Mouse (Mus musculus) yolk sac, embryonic 10.5 days (tissue): ENCODE results near the gene Scfd1.

Experiments used
- DNase-seq: peaks from one replicate; pipeline ENCODE4 v3.0.0-alpha.2; 2017; ENCODE audit warnings: low spot score

Gene Scfd1

DNA sequence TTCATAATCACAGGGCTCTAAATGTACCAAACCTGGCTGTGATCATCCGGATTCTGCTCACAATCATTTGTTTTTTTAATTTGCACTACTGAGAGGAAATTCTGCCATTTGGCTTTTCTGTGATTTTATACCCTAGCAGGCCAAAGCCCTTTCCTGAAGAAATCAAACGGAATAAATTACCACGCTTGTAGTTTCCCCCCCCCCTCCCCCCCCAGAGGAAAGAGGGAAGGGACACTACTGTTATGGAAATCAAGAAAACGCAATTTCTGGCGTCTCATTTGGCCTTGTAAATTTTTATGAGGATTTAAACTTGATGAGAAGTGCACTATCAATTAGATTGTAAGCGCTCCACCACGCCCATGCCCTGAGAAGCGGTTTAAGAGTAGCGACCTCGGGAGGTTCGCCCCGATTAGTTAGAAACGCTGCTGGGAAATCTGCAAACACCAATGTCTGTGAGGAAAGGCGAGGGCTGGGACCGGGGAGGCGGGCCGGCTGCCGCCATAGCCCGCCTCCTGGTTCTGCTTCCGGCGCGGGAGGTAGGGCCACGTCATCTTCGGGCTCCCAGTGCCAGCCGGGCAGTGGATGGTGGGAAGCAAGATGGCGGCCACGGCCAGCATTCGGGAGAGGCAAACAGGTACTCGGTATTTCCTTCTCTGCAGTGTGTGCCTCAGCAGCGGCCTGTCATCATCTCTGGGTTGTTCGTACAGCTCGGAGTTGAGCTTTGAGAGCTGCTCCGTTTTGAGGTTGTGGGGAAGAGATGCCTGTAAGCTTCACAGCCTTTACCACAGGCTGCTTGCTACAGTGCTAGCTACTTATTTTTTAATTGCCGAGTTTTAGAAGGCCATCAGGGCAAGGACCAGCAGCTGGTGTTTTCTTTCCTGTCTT is at the start of gene Scfd1:
TSS of gene Scfd1 (plus strand) at position 508 of the 885 bp plus-strand sequence.
- peak; percentile 95 for DNase-seq

DNA sequence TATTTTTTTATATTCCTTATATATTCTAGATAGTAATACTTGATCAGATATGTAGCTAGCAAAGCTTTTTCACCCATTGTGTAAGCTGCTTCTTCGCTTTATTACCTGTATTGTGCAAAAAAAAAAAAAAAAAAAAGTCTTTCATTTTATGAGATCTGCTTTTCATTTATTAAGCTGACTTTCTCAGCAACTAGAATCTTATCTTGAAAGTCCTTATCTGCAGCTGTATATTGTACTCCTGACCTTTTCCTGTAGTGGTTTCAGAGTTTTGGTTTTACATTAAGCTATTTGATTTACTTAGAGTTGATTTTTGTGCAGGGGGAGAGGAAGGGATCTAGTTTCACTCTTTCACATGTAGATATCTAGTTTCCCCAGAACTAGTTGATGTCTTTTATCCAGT is 40.3 kb upstream of the Scfd1 start:
- DNase-seq: no peak

DNA sequence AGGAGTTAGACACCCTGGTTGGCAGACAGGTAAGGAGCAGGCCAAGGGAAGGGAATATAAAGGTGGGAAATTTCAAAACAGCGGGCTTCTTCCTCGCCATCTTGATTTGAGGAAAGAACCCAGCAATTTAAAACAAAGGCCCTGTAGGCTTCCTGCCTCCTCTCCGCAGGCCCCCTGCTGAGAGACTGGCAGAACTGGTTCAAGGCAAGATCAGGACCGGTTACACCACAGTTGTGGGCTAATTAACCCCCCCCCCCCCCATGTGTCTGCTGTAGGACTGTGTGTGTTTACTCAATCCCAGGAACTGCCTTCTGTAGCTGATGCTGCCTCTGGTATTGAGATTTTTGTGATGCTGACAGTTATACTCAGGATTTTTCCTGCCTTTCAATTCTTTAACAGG is 31.2 kb upstream of the Scfd1 start:
- DNase-seq: no peak

DNA sequence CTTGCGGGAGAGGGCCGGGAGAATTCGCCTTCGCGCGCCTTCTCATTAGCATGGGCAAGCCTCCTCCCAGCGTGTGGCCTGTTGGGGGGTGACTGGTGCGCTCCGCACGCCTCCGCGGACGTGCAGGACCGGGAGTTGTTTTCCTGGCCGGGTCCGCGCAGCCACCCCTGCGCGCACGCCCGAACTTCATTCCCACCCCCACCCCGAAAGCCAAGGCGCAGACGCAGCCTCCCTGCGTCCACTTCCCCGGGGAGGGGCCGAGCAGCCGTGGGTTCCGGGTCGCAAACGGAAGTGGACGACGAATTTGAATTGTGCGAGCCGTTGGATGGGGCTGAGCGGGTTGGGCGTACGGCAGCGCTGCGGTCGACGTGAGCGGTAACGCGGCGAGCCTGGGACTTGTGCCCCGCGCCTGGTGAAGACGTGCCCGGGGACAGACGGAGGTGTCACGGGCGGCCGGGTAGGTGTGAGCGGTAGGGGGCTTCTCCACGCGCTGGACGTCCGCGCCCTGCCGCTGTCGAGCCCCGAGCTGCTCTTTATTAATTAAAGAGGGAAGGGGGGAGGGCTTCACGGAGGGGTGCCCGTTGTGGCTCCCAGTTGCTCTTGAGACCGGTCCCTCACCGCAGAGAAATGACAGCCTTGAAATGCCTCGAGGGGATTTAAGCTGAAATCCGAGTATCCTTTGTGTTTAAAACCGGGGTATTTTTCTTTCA is 29.2 kb upstream of the Scfd1 start, which contains the start of gene G2e3:
TSS of gene G2e3 (plus strand) at position 74 of the 710 bp plus-strand sequence.
- peak; percentile 94 for DNase-seq

DNA sequence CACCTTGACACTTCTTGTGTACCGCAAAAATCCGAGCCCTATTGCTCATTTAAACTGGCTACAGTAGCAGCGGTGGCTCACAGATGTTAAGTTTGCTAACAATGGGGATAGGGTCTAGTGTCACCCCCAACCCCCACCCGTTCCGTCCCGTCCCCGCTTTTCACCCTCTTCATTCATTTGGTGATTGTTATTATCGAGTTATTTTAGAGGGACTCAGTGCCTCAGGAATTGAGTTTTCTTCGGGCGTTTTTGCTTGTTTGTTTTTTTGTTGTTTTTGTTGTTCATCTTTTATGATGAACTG is 28.7 kb upstream of the Scfd1 start:
- no peak for DNase-seq

DNA sequence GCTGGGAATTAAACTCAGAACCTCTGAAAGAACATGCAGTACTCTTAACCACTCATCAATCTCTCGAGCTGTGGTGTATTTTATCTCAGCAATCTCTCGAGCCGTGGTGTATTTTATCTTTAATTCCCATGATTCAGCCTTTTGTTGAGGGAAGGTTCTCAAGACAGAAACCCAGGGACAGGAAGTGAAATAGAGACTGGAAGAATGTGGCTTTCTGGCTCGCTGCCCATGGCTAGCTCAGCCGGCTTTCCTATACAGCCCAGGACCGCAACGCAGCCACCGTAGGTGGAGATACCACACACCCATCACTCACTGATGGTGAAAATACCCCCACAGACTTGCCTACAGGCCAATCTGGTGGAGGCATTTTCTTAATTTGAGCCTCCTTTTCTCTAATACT is 22.0 kb upstream of the Scfd1 start:
- DNase-seq: no peak

DNA sequence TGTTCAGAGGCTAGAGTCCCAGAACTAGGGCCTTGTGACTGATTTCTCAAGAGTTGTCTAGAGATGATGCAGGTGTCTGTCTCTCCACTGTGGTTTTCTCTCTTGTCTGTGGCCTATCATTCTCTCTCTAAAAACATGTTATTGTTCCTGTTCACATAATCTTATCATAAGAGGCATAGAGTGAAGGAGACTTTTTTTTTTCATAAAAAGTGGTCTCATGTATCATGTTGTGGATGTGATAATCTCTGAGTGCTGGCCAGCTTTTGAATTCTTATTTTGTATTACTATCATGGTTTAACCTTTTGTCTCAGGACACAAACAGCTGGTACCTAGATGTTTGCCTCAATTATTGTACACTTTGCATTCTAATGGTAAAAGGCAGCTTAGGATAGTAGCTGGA is 16.0 kb upstream of the Scfd1 start:
- DNase-seq: no peak

DNA sequence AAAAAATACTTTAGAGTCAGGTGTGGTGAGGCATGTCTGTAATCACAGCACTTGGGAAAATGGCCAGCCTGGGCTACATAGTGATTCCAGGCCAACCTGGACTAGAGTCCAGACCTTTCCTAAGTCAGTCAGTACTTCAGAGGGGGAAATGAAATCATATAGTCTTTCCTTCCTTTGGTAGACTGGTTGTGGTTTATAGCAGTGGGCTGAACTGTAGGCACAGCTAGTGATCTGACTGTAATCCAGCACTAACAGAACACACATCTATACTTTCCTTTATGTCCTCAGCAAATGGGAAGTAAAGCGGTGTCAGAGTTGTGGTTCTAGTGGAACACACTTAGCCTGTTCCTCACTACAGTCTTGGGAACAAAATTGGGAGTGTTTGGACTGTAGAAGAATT is 14.4 kb upstream of the Scfd1 start:
- DNase-seq: no peak

DNA sequence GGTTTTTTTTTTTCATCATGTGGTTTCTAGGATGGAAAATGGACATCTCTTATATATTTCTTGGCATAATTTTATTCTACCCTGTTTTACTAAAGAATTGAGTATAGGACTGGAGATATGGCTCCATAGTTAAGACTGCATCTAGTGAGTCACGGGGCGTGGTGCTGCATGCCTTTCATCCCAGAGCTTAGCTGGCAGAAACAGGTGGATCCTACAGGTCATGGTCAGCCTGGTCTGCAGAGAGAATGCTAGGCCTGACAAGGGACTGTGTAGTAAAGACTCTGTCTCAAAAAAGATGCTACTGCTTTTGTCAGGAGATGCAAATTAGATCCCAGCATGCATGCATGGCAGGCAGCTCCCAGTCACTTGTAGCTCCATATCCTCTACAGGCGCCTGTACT is 8.8 kb upstream of the Scfd1 start:
- no peak for DNase-seq

DNA sequence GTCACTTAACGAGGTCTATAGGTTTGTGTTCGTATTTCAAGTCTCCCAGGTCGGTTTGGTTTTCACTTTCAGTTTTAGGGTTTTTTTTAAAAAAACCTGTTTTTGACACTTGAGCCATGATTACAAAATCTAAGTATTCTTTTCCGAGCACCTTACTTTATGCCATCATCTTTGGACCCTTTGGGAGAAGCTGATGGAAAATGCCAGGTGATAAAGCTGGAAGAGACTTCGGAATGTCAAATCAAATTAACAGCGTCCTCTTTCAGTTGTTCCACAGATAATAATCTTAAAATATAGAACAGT is 529 bp downstream of the Scfd1 start:
- DNase-seq: no peak

DNA sequence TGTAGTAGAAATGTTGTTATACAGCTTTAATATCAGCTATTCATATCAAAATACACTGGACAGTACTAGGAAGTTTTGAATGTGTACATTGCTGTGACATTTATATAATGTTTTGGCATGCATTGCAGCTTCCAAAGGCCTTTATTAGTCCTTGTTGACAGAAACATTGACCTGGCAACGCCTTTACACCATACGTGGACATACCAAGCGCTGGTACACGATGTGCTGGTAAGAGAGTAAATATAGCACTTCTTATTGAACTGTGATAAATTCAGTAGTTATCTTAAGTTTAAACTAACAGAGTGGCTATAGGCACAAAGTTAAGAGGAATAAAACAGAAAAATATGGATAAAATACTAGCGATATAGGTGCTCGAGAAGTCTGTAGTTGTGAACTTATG is 22.6 kb downstream of the Scfd1 start:
- DNase-seq: no peak

DNA sequence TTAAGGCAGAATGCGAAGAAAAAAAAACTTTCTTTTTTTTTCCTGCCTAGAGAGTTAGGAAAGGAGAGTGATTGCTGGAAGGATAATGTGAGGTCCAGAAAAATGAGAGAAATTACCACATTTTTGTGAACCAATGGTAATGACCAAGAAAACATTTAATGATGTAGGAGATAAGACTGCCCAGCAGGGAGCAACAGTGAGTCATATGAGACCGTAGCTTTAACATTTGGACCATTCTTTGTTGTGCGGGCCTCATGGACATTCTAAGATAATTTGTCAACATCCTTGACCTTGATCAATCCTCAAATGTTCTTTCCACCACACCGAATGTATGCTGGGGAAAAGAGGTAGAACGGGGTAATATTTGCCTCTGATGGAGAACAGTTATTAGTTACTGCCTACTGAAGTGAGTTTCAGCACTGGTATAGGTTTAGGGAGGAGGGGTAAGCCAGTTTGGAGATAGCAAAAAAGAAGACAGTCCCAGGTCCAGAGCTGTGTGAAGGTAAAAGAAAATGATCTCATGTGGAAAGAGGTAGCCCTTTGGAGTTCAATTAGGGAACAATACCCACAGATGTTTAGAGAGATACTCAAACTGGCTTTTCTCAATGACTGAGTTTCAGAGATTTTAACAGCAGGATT is 24.9 kb downstream of the Scfd1 start:
- DNase-seq: no peak

DNA sequence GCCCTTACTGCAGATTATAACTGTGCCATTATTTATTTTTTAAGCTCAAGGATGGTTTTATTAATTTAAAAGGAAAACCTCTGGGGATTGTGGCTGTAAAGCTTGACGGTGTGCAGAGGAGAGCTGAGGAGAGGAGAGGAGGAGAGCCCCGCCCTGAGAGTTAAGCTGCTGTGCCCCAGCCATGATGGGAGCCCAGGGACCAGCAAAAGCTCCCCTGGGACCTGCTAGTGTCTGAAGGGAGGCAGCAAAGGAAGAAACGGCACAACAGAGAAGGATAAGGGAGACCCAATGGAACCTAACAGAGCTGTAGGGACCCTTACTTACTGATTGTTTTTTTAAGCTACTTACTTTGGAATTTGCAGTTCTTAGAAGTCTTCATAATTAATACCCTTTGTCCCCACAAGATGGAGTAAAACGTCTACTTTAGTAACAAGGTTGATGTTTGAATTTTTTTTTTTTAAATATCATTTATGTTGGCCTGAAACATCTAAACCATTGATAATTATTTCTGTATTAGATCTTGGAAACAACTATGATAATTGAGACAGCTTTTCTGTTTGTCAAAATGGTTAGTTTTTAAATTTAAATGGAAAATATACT is 26.8 kb downstream of the Scfd1 start:
- no peak for DNase-seq

DNA sequence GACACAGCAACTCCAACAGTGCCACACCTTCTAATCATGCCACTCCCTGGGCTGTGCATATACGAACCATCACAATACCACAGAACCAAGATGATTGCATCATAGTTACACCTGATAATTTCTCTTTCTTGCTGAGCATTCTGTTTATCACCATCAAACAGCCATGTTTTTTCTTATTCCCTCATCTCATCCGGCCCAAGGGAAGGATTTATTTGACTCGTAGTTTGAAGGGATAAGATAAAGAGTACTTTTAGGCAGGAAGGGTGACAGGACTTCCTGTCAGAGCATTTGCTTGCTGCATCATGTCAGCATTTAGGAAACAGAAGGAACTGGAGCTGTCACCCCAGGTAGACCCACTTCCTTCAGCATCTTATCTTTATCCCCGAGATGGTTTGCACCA is 34.1 kb downstream of the Scfd1 start:
- DNase-seq: no peak

DNA sequence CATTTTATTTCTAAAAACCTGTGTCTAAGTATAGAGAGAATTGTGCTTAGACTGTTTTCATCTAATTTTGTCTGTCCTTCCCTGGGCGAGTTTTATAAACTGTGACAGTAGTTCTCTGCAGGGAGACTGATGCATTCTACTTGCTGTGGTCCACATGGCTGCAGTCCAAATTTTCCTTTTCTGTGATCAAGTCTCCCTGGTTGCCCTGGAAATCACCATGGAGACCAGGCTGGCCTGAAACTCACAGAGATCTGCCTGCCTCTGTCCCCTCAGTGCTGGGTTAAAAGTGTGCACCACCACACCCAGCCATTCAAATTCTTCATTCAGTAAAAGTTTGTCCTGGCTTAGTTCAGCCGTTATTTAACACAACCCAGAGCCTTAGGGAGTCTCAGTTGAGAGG is 60.2 kb downstream of the Scfd1 start:
- no peak for DNase-seq

DNA sequence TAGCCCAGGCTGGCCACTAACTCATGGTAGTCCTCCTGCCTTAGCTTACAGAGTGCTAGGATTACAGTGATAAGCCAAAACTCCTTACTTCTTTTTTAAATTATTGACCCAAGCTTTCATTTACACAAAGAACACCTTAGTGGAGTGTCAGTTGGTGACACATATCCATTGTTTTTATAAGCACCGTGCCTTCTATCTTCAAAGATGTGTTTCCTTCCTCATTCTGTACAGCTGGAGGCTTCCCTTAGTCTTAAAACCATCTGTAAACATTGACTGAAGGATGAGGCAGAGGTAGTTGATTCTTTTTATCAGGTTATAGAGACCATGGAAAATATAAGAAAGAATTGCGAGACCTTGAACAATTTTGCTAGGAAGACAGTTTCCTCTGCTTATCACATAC is 61.0 kb downstream of the Scfd1 start:
- no peak for DNase-seq

DNA sequence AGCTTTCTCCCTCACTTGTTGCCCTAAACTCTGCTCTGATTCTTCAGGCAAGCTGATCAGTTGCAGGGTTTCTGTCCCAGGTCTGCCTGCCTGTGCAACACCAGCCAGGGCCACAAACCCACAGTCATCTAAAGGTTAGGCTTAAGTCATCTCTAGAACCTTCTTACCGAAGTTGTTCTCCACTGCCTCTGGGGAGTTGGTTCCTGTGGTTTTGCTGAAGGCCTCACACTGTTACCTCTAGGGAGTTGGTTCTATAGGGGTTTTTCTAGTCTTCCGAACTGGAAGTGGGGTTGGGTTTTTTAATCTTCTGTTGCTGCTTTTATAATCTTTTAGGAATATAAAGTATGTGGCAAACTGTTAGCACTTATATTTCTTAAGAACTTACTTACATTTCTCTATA is 72.0 kb downstream of the Scfd1 start:
- DNase-seq: no peak

DNA sequence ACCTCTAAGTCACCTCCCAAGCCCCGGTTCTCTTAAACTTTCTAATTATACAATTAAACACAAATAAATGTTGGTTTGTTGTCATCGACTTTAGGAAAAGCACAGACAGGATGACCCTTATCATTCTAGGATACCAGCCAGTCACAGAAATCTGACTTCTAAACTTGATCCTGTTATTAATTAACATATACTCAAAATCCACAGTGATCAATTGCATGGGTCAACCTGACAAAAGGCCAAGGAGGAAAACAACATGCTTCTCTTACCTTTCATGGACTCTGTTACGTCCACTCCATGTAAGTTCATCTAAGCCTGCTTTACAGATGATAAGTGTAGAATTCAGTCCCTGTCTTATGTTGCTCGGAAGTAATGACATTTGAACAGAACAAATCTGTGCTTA is 93.6 kb downstream of the Scfd1 start:
- no peak for DNase-seq

DNA sequence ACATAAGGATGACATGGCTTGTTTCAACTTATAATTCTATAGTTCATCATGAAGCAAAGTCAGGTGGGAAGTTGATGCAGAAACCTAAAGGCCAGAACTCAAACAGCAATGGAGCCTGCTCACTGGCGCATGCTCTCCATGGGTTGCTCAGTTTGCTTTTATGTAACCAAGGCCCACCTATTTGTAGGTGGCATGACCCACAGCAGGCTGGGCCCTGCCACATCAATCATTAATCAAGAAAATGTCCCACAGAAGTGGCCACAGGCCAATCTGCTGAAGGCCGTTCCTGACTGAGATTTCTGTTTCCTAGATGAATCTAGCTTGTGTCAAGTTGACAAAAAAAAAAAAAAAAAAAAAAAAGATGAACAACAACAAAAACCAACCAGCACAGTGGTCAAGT is 103.9 kb downstream of the Scfd1 start:
- DNase-seq: no peak

DNA sequence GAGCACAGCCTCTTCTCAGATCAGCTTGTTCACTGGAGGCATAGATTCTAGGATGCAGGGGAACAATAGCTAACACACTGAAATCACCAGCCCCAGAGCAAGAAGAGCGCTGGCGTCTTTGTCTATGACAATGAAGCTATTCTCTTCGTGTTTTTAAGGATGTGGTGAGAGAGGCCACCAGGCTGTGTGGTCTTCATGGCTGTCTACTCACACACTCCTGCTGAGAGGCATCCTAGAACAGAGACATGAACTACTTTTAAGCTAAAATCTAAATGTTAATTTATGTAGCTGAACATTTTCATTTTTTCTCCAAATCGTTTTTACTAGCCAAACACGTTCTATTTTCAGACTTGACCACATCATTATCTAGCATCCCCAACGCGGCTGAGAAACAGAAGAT is 114.7 kb downstream of the Scfd1 start:
- DNase-seq: no peak

DNA sequence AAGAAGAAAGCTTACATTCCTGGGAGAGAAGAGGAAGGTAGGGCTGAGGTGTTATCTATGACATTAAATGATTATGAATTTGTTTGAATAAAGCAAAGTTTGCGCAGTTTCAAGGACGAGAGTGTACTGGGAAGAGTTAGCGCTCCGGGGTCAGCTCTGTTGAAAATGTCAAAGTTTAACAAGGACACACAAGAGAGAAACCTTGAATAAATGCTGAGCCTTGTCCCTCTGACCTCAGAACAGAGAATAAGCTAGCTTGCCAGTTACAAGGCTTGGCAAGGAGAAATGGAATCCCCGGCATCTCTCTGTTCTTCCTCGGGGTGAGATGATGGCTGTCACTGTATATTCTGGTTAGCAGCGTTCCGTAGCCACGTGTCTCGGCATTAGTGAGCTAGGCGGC is 116.2 kb downstream of the Scfd1 start:
- DNase-seq: no peak

DNA sequence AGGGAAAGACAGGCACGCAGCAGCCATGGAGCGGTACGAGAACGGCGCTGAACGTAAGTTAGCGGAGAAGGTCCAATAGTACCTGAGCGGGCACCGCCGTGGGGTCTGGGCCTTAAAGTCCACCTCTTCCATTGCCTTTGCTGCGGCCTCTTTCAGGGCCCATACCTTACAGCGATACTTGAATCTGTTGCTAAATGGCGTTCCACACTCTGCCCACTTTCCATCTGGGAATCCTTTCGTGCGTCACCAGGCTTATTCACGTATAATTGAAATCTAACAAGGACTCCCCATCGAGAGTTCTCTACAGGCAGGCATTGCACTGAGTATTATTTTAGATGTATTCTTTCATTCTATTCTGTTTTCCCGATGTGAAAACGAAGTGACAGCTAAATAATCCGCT is 117.3 kb downstream of the Scfd1 start:
- DNase-seq: no peak
